Mouse (Mus musculus): ENCODE measurements around the gene Meioc. TPM values are rescaled to one million over a fixed set of nuclear protein-coding genes. Genes with fewer than 3 reads are reported as not detected.

Gene Meioc
- polyA plus RNA-seq (2012; rRNA removed), result 0.02 TPM in 1 of 2 replicates, not detected in the other

GRCm38 (mm10) chr11:102663416-102663815 is at the start of gene Meioc:
Meioc (plus strand) TSS chr11:102663716.
- no peak for DNase-seq (ENCODE audit: extremely low spot score in 1 of 2, low spot score in 1 of 2)

GRCm38 (mm10) chr11:102619449-102619848 is 44.1 kb upstream of the Meioc start:
- DNase-seq (ENCODE audit: extremely low spot score in 1 of 2, low spot score in 1 of 2), result no peak

GRCm38 (mm10) chr11:102623876-102624789 is 39.4 kb upstream of the Meioc start:
- DNase-seq (ENCODE audit: extremely low spot score in 1 of 2, low spot score in 1 of 2), result no peak

- DNase-seq (ENCODE audit: extremely low spot score in 1 of 2, low spot score in 1 of 2), result no peak
Measured at GRCm38 (mm10) chr11:102624888-102625407, 38.6 kb upstream of the Meioc start.

- DNase-seq (ENCODE audit: extremely low spot score in 1 of 2, low spot score in 1 of 2), result no peak
Measured at GRCm38 (mm10) chr11:102627171-102627931, 36.2 kb upstream of the Meioc start.

- DNase-seq (ENCODE audit: extremely low spot score in 1 of 2, low spot score in 1 of 2), result no peak
Measured at GRCm38 (mm10) chr11:102628529-102628928, 35.0 kb upstream of the Meioc start.

- DNase-seq (ENCODE audit: extremely low spot score in 1 of 2, low spot score in 1 of 2), result no peak
Measured at GRCm38 (mm10) chr11:102629375-102629774, 34.1 kb upstream of the Meioc start.

GRCm38 (mm10) chr11:102630731-102631130 is 32.8 kb upstream of the Meioc start:
- DNase-seq (ENCODE audit: extremely low spot score in 1 of 2, low spot score in 1 of 2), result no peak

- DNase-seq (ENCODE audit: extremely low spot score in 1 of 2, low spot score in 1 of 2), result no peak
Measured at GRCm38 (mm10) chr11:102631203-102631602, 32.3 kb upstream of the Meioc start.

- DNase-seq (ENCODE audit: extremely low spot score in 1 of 2, low spot score in 1 of 2), result no peak
Measured at GRCm38 (mm10) chr11:102632725-102633124, 30.8 kb upstream of the Meioc start.

- DNase-seq (ENCODE audit: extremely low spot score in 1 of 2, low spot score in 1 of 2), result no peak
Measured at GRCm38 (mm10) chr11:102633379-102633778, 30.1 kb upstream of the Meioc start.

- no peak for DNase-seq (ENCODE audit: extremely low spot score in 1 of 2, low spot score in 1 of 2)
Measured at GRCm38 (mm10) chr11:102636887-102637286, 26.6 kb upstream of the Meioc start.

GRCm38 (mm10) chr11:102643891-102644382 is 19.6 kb upstream of the Meioc start:
- DNase-seq (ENCODE audit: extremely low spot score in 1 of 2, low spot score in 1 of 2), result no peak

GRCm38 (mm10) chr11:102646226-102646625 is 17.3 kb upstream of the Meioc start:
- DNase-seq (ENCODE audit: extremely low spot score in 1 of 2, low spot score in 1 of 2), result no peak

- no peak for DNase-seq (ENCODE audit: extremely low spot score in 1 of 2, low spot score in 1 of 2)
Measured at GRCm38 (mm10) chr11:102647885-102648284, 15.6 kb upstream of the Meioc start.

- peak; percentile 16 to 87 for DNase-seq (ENCODE audit: extremely low spot score in 1 of 2, low spot score in 1 of 2)
Measured at GRCm38 (mm10) chr11:102651381-102651780, 12.1 kb upstream of the Meioc start.

- no peak for DNase-seq (ENCODE audit: extremely low spot score in 1 of 2, low spot score in 1 of 2)
Measured at GRCm38 (mm10) chr11:102652844-102653243, 10.7 kb upstream of the Meioc start.

- peak; percentile 8 to 40 for DNase-seq (ENCODE audit: extremely low spot score in 1 of 2, low spot score in 1 of 2)
Measured at GRCm38 (mm10) chr11:102655888-102656287, 7.6 kb upstream of the Meioc start.

- peak in 1 of 2 experiments; percentile 26 for DNase-seq (ENCODE audit: extremely low spot score in 1 of 2, low spot score in 1 of 2)
Measured at GRCm38 (mm10) chr11:102656326-102656926, 7.1 kb upstream of the Meioc start.

- DNase-seq (ENCODE audit: extremely low spot score in 1 of 2, low spot score in 1 of 2), result no peak
Measured at GRCm38 (mm10) chr11:102656931-102657330, 6.6 kb upstream of the Meioc start.

- DNase-seq (ENCODE audit: extremely low spot score in 1 of 2, low spot score in 1 of 2), result no peak
Measured at GRCm38 (mm10) chr11:102665151-102665550, 1.6 kb downstream of the Meioc start.
